Mouse (Mus musculus): ENCODE measurements around the gene Gabbr1. TPM values are rescaled to one million over a fixed set of nuclear protein-coding genes. Genes with fewer than 3 reads are reported as not detected.

Gene Gabbr1
- polyA plus RNA-seq, 1 experiment: 282 TPM

DNA sequence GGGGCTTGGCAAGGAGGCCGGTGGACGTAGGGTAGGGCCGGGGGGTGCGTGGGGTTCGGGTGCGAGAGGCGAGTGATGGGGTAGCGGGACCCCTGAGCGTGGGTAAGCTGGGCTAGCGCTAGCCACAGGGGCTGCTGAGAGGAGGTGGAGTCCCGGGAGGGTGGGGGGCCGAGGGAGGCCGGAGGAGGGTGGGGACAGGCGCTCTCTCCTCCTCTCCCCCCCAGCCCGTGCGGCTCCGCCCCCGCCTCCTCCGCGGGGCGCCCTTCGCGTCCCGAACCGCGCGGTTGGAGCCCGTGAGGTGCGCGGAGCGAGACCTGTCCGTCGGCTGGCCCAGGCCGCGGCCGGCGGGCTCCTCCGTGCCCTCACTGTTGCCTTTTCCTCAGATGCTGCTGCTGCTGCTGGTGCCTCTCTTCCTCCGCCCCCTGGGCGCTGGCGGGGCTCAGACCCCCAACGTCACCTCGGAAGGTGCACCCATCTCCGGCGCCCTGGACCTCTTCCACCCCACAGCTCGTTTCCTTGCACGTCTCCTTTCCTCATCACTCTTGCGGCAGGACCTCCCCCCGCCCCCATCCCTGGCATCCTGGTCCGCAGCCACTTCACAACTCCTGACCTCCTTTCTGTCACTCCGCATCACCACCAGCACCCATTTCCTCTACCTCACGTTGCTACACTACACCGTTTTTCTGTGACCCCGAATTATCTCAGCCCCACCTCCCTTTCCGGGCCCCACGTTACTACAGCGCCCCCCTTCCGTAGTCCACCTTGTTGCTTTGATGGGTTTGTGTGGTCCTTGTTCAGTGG lies 746 bp downstream of the Gabbr1 start:
- DNase-seq (ENCODE audit: low read depth): peak; percentile 84

DNA sequence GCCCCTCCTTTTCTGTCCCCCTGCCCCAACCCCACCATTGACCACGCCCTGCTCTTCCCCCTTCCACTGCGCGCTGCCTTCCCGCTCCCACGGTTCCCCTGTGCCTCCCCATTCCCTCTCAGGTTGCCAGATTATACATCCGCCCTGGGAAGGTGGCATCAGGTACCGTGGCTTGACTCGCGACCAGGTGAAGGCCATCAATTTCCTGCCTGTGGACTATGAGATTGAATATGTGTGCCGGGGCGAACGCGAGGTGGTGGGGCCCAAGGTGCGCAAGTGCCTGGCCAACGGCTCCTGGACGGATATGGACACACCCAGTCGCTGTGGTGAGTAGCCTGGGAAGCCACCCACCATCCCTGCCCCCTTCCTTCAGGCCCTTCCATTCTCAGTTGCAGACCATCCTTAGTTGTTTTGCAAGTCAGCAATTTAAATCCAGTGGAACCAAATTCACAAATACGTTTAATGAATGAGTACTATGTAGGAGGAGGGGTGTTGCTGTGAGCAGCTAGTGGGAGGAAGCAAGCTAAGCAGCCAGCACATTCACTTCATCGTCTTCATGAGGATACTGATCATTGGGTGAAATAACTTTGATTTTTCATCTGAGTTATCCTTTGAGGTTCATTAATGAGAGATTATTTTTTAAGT lies 1.7 kb downstream of the Gabbr1 start:
- DNase-seq (ENCODE audit: low read depth): no peak
- TF ChIP-seq POLR2A (IDR thresholded peaks at IDR 0.05; ENCODE audit: borderline replicate concordance, extremely low read depth, insufficient read depth, insufficient read length, poor library complexity, severe bottlenecking) (no peak), CTCF (IDR thresholded peaks at IDR 0.05; ENCODE audit: borderline replicate concordance, extremely low read depth, insufficient read depth, insufficient read length) (no peak)

More for the DNA sequence above, 746 bp downstream of the Gabbr1 start:
- TF ChIP-seq POLR2A (IDR thresholded peaks at IDR 0.05; ENCODE audit: borderline replicate concordance, extremely low read depth, insufficient read depth, insufficient read length, poor library complexity, severe bottlenecking) (peak; percentile 34; the same call in 1 of the 2 replicates), CTCF (IDR thresholded peaks at IDR 0.05; ENCODE audit: borderline replicate concordance, extremely low read depth, insufficient read depth, insufficient read length) (peak; percentile 31; the same call in 1 of the 2 replicates)

- DNase-seq (ENCODE audit: low read depth): peak; percentile 89
Observed at GRCm38 (mm10) chr17:37047981-37048380, 2.2 kb downstream of the Gabbr1 start.

DNA sequence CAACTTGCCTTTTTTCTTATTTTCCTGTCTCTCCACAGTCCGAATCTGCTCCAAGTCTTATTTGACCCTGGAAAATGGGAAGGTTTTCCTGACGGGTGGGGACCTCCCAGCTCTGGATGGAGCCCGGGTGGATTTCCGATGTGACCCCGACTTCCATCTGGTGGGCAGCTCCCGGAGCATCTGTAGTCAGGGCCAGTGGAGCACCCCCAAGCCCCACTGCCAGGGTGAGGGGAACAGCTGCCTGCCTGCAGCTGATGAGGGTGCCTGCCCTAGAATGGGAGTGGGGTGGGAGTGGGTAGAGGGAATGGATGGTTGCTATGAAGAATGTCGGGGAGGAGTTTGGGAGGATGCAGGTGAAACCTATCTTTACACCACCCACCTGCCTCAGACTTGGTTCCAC lies 2.6 kb downstream of the Gabbr1 start:
- no peak for DNase-seq (ENCODE audit: low read depth)
- no peak for TF ChIP-seq POLR2A (IDR thresholded peaks at IDR 0.05; ENCODE audit: borderline replicate concordance, extremely low read depth, insufficient read depth, insufficient read length, poor library complexity, severe bottlenecking)
- no peak for TF ChIP-seq CTCF (IDR thresholded peaks at IDR 0.05; ENCODE audit: borderline replicate concordance, extremely low read depth, insufficient read depth, insufficient read length)

More at GRCm38 (mm10) chr17:37047981-37048380, 2.2 kb downstream of the Gabbr1 start:
- TF ChIP-seq CTCF (IDR thresholded peaks at IDR 0.05; ENCODE audit: borderline replicate concordance, extremely low read depth, insufficient read depth, insufficient read length) (no peak), POLR2A (IDR thresholded peaks at IDR 0.05; ENCODE audit: borderline replicate concordance, extremely low read depth, insufficient read depth, insufficient read length, poor library complexity, severe bottlenecking) (no peak)

DNA sequence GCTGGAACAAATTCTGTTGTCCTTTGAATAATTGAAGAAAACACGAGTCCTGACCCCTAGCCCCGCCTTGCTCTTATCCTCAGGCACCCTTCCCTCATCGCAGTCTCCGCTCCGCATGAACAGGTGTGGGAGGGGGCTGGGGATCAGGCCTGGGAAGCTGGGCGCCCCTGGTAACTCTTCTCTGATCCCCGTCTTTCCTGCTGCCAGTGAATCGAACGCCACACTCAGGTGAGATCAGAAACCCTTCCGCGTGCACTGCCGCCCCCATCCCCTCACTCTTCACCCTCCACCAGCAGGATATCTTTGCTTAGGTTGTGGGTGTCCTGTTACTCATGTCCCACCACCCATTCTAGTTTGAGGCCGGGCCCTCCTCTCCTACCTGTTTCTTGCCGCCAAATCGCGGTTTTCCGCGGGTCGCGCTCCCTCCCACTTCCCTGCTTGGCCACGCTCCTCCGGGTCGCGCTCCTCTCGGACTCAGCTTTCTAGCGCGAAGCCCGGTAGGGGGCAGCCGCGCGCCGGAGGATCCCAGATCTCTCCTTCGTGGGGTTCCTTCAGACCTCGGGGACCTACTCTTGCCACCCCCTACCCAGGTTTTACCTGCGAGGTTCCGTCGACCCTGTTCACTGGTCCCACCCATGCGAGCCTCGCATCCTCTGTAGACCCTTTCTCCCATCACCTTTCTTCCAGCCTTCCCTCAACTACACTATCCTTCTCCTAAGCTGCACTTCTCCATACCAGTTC lies 4.0 kb downstream of the Gabbr1 start:
- peak; percentile 77 for DNase-seq (ENCODE audit: low read depth)
- TF ChIP-seq CTCF (IDR thresholded peaks at IDR 0.05; ENCODE audit: borderline replicate concordance, extremely low read depth, insufficient read depth, insufficient read length) (peak; percentile 62), POLR2A (IDR thresholded peaks at IDR 0.05; ENCODE audit: borderline replicate concordance, extremely low read depth, insufficient read depth, insufficient read length, poor library complexity, severe bottlenecking) (no peak)

DNA sequence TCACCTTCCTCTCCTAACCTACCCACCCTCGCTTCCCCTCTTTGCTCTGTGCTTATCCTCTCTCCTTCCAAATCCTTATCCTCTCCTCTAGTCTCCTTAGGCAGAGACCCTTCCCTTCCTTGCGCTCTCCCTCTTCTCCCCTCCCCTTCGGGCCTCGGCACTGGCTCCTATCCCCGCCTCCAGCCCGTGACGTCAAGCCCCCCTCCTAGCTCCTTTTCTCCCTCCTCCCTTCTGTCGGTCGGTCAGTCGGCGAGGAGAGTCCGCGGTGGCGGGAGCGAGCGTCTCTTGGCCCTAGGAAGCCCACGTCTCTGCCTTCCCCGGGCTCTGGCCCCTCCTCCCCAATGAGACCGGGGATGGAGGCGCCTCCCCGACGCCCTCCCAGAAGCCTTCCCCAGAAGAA lies 4.6 kb downstream of the Gabbr1 start:
- TF ChIP-seq CTCF (IDR thresholded peaks at IDR 0.05; ENCODE audit: borderline replicate concordance, extremely low read depth, insufficient read depth, insufficient read length) (no peak), POLR2A (IDR thresholded peaks at IDR 0.05; ENCODE audit: borderline replicate concordance, extremely low read depth, insufficient read depth, insufficient read length, poor library complexity, severe bottlenecking) (peak; percentile 91; the same call in 1 of the 2 replicates)
- DNase-seq (ENCODE audit: low read depth): peak; percentile 97

DNA sequence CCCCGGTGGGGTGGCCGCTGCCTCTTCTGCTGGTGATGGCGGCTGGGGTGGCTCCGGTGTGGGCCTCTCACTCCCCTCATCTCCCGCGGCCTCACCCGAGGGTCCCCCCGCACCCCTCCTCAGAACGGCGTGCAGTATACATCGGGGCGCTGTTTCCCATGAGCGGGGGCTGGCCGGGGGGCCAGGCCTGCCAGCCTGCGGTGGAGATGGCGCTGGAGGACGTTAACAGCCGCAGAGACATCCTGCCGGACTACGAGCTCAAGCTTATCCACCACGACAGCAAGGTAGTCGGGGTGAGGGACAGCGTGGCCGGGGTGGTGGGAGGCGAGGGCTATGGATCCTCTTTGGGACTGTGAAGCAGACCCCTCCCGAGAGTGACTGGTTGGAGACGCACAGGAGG lies 5.1 kb downstream of the Gabbr1 start:
- DNase-seq (ENCODE audit: low read depth): peak; percentile 51
- TF ChIP-seq CTCF (IDR thresholded peaks at IDR 0.05; ENCODE audit: borderline replicate concordance, extremely low read depth, insufficient read depth, insufficient read length) (no peak), POLR2A (IDR thresholded peaks at IDR 0.05; ENCODE audit: borderline replicate concordance, extremely low read depth, insufficient read depth, insufficient read length, poor library complexity, severe bottlenecking) (no peak)

- no peak for TF ChIP-seq POLR2A (IDR thresholded peaks at IDR 0.05; ENCODE audit: borderline replicate concordance, extremely low read depth, insufficient read depth, insufficient read length, poor library complexity, severe bottlenecking)
- TF ChIP-seq CTCF (IDR thresholded peaks at IDR 0.05; ENCODE audit: borderline replicate concordance, extremely low read depth, insufficient read depth, insufficient read length): no peak
- DNase-seq (ENCODE audit: low read depth): no peak
Observed at GRCm38 (mm10) chr17:37051745-37052144, 6.0 kb downstream of the Gabbr1 start.

DNA sequence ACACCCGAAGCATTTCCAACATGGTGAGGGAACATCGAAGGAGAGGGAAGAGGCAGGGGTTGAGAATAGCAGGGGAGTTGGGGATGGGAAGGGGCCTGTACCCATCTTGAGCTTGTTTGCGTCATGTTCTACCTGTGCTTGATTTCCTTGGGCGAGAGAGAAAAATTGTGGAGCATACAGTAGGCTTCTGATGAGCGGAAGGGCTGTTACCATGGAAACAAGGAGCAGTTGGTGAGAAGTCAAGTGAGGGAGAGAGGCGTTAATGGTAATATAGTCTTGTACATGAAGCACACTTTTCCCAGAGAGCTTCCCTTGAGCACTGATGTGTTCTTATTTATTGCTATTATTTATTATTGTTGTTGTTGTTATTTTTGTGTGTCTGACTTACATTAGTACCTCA lies 11.2 kb downstream of the Gabbr1 start:
- DNase-seq (ENCODE audit: low read depth): peak; percentile 69
- TF ChIP-seq POLR2A (IDR thresholded peaks at IDR 0.05; ENCODE audit: borderline replicate concordance, extremely low read depth, insufficient read depth, insufficient read length, poor library complexity, severe bottlenecking) (no peak), CTCF (IDR thresholded peaks at IDR 0.05; ENCODE audit: borderline replicate concordance, extremely low read depth, insufficient read depth, insufficient read length) (no peak)

- no peak for TF ChIP-seq POLR2A (IDR thresholded peaks at IDR 0.05; ENCODE audit: borderline replicate concordance, extremely low read depth, insufficient read depth, insufficient read length, poor library complexity, severe bottlenecking)
- no peak for TF ChIP-seq CTCF (IDR thresholded peaks at IDR 0.05; ENCODE audit: borderline replicate concordance, extremely low read depth, insufficient read depth, insufficient read length)
- no peak for DNase-seq (ENCODE audit: low read depth)
Observed at GRCm38 (mm10) chr17:37061435-37061834, 15.7 kb downstream of the Gabbr1 start.

GRCm38 (mm10) chr17:37062101-37062641 lies 16.4 kb downstream of the Gabbr1 start:
- TF ChIP-seq POLR2A (IDR thresholded peaks at IDR 0.05; ENCODE audit: borderline replicate concordance, extremely low read depth, insufficient read depth, insufficient read length, poor library complexity, severe bottlenecking) (no peak), CTCF (IDR thresholded peaks at IDR 0.05; ENCODE audit: borderline replicate concordance, extremely low read depth, insufficient read depth, insufficient read length) (no peak)
- DNase-seq (ENCODE audit: low read depth): peak; percentile 64

Data from brain, embryonic 14.5 days (tissue).